Mouse (Mus musculus) megakaryocyte-erythroid progenitor cell, adult 5 weeks (primary cell): ENCODE measurements around the gene Olfr819. TPM values are rescaled to one million over a fixed set of nuclear protein-coding genes. Genes with fewer than 3 reads are reported as not detected.

Experiments used
- polyA plus RNA-seq: library from polyadenylated mRNA; stranded (reverse); fragments of >175 nt; gene quantifications from 2 replicates; pipeline ENCODE4 v1.2.3, GENCODE M21; 2012

The Olfr819 gene
- not detected in 2 replicates for polyA plus RNA-seq

GRCm38 (mm10) chr10:129967166-129967565, at the start of gene Olfr819:
TSS of gene Olfr819 (minus strand) at chr10:129967266.

GRCm38 (mm10) chr10:130012321-130012720, 45.3 kb upstream of the Olfr819 start, which contains the start of gene Olfr820:
TSS of gene Olfr820 (plus strand) at chr10:130012621.

GRCm38 (mm10) chr10:129984962-129985361, 17.9 kb upstream of the Olfr819 start, which contains the start of gene Gm10310:
TSS of gene Gm10310 (minus strand) at chr10:129985062.

GRCm38 (mm10) chr10:129976040-129976439, 9.0 kb upstream of the Olfr819 start, which contains the start of gene Olfr247:
TSS of gene Olfr247 (minus strand) at chr10:129976140.

GRCm38 (mm10) chr10:129949000-129949399, 18.1 kb downstream of the Olfr819 start, which contains the start of gene Olfr818:
TSS of gene Olfr818 (minus strand) at chr10:129949100.

GRCm38 (mm10) chr10:129915497-129915896, 51.6 kb downstream of the Olfr819 start, which contains the start of gene Olfr816:
TSS of gene Olfr816 (minus strand) at chr10:129915597.

Other genes starting within 250 kb of the Olfr819 start
- gene Olfr805, start 237.9 kb downstream of the Olfr819 start, polyA plus RNA-seq: not detected in 2 replicates
- not detected in 2 replicates for gene Olfr806, start 225.3 kb downstream of the Olfr819 start, polyA plus RNA-seq
- gene Olfr807, start 209.5 kb downstream of the Olfr819 start, polyA plus RNA-seq: not detected in 2 replicates
- 0.02 TPM in 1 of 2 replicates, not detected in the other for gene Olfr808, start 201.8 kb downstream of the Olfr819 start, polyA plus RNA-seq
- gene Olfr809, start 192.6 kb downstream of the Olfr819 start, polyA plus RNA-seq: not detected in 2 replicates
- gene Olfr810, start 172.3 kb downstream of the Olfr819 start, polyA plus RNA-seq: not detected in 2 replicates
- not detected in 2 replicates for gene Olfr811, start 162.9 kb downstream of the Olfr819 start, polyA plus RNA-seq
- gene Olfr812, start 121.2 kb downstream of the Olfr819 start, polyA plus RNA-seq: not detected in 2 replicates
- not detected in 2 replicates for gene Olfr813, start 111.9 kb downstream of the Olfr819 start, polyA plus RNA-seq
- not detected in 2 replicates for gene Olfr814, start 87.4 kb downstream of the Olfr819 start, polyA plus RNA-seq
- not detected in 2 replicates for gene Olfr815, start 61.4 kb downstream of the Olfr819 start, polyA plus RNA-seq
- not detected in 2 replicates for gene Olfr816, start 51.7 kb downstream of the Olfr819 start, polyA plus RNA-seq
- gene Olfr818, start 18.2 kb downstream of the Olfr819 start, polyA plus RNA-seq: not detected in 2 replicates
- not detected in 2 replicates for gene Olfr247, start 8.9 kb upstream of the Olfr819 start, polyA plus RNA-seq
- not detected in 2 replicates for gene Gm10310, start 17.8 kb upstream of the Olfr819 start, polyA plus RNA-seq
- gene Olfr820, start 45.4 kb upstream of the Olfr819 start, polyA plus RNA-seq: not detected in 2 replicates
- not detected in 2 replicates for gene Olfr821, start 63.1 kb upstream of the Olfr819 start, polyA plus RNA-seq
- gene Olfr822, start 103.9 kb upstream of the Olfr819 start, polyA plus RNA-seq: not detected in 2 replicates
- gene Olfr823, start 148.1 kb upstream of the Olfr819 start, polyA plus RNA-seq: not detected in 2 replicates
- not detected in 2 replicates for gene Olfr824, start 162.7 kb upstream of the Olfr819 start, polyA plus RNA-seq
- gene Olfr825, start 199.5 kb upstream of the Olfr819 start, polyA plus RNA-seq: 0.03 TPM in 1 of 2 replicates, not detected in the other
- not detected in 2 replicates for gene Olfr826, start 216.9 kb upstream of the Olfr819 start, polyA plus RNA-seq
- gene Olfr827, start 247.1 kb upstream of the Olfr819 start, polyA plus RNA-seq: not detected in 2 replicates